Comparison of ENCODE assay signal across 20 mouse cellular contexts in genomic region chr3:136085077-136085476, GRCm38 (mm10).
DNase-seq lines count a peak whose midpoint lies in the region; ATAC-seq lines count a peak whose summit lies in the region.
"Had no signal": no experiment of that assay in that cellular context is flagged by ENCODE, and none has a peak within 500 bp of the region (broad histone marks: within the 10 kb centered on the region; RNA-seq: fewer than 3 reads in every experiment).

No protein-coding gene starts in this region.

- no peaks in the 10 kb centered on the region for H3K9me3 ChIP-seq in stomach, embryonic 16.5 days (replicated peaks; ENCODE audit: control insufficient read depth, low read length)
- H3K9me3 ChIP-seq in neural tube, embryonic 15.5 days (replicated peaks), result no peaks in the 10 kb centered on the region
- H3K9me3 ChIP-seq: embryonic facial prominence, embryonic 15.5 days; forebrain, embryonic 10.5 days; heart, embryonic 15.5 days; hindbrain, embryonic 10.5 days; hindbrain, embryonic 15.5 days had no signal

- peak; percentile 7 to 12 for DNase-seq in heart, adult 18-20 months
- DNase-seq in heart, postnatal 14 days, result no peak
- peak; percentile 5 for DNase-seq in urinary bladder, postnatal 14 days (ENCODE audit: low spot score)
- no peak for DNase-seq in urinary bladder, postnatal 4 days (ENCODE audit: low spot score in 2 of 2)
- DNase-seq: cerebellum, adult 11 months; cerebellum, adult 8-10 months; cerebellum, postnatal 14 days; embryo, embryonic 11 days; gastrocnemius, adult 2 months; gastrocnemius, postnatal 25 days had no signal

- H3K27me3 ChIP-seq in stomach, embryonic 16.5 days (ENCODE audit: control insufficient read depth, insufficient read depth, low read length), result no peaks in the 10 kb centered on the region
- no peaks in the 10 kb centered on the region for H3K27me3 ChIP-seq in neural tube, embryonic 15.5 days (replicated peaks)
- H3K27me3 ChIP-seq: embryonic facial prominence, embryonic 15.5 days; heart, embryonic 15.5 days; hindbrain, embryonic 15.5 days had no signal

- no peaks in the 10 kb centered on the region for H3K36me3 ChIP-seq in stomach, embryonic 16.5 days (ENCODE audit: control insufficient read depth, insufficient read depth, low read length)
- H3K36me3 ChIP-seq in neural tube, embryonic 15.5 days, result no peaks in the 10 kb centered on the region
- H3K36me3 ChIP-seq: embryonic facial prominence, embryonic 15.5 days; forebrain, embryonic 10.5 days; heart, embryonic 15.5 days; hindbrain, embryonic 10.5 days; hindbrain, embryonic 15.5 days had no signal

- intact Hi-C loops in heart, postnatal 14 days (cut with DNase I), result no loop called here

- H3K4me3 ChIP-seq in stomach, embryonic 16.5 days (replicated peaks; ENCODE audit: low read length), result no peak overlapping the region
- H3K4me3 ChIP-seq in neural tube, embryonic 15.5 days (replicated peaks), result no peak overlapping the region
- H3K4me3 ChIP-seq: embryonic facial prominence, embryonic 15.5 days; erythroblast, embryonic 14.5 days; forebrain, embryonic 10.5 days; gastrocnemius, adult 2 months; heart, embryonic 15.5 days; hindbrain, embryonic 10.5 days; hindbrain, embryonic 15.5 days had no signal

- no peak overlapping the region for H3K9ac ChIP-seq in stomach, embryonic 16.5 days (ENCODE audit: low read length)
- H3K9ac ChIP-seq in neural tube, embryonic 15.5 days (replicated peaks), result no peak overlapping the region
- H3K9ac ChIP-seq: embryonic facial prominence, embryonic 15.5 days; heart, embryonic 15.5 days; hindbrain, embryonic 15.5 days had no signal

- no peak overlapping the region for H3K4me2 ChIP-seq in stomach, embryonic 16.5 days (ENCODE audit: low read depth, low read length)
- no peak overlapping the region for H3K4me2 ChIP-seq in neural tube, embryonic 15.5 days
- H3K4me2 ChIP-seq: embryonic facial prominence, embryonic 15.5 days; heart, embryonic 11.5 days; heart, embryonic 15.5 days; hindbrain, embryonic 15.5 days had no signal

- peaks cover 4% of the 10 kb centered on the region; the same call in 1 of the 2 replicates for H3K4me1 ChIP-seq in stomach, embryonic 16.5 days (ENCODE audit: control insufficient read depth, insufficient read depth, low read length)
- H3K4me1 ChIP-seq in neural tube, embryonic 15.5 days, result no peaks in the 10 kb centered on the region
- H3K4me1 ChIP-seq: embryonic facial prominence, embryonic 15.5 days; forebrain, embryonic 10.5 days; heart, embryonic 15.5 days; hindbrain, embryonic 10.5 days; hindbrain, embryonic 15.5 days had no signal

- H3K27ac ChIP-seq in stomach, embryonic 16.5 days (ENCODE audit: low read length), result no peak overlapping the region
- no peak overlapping the region for H3K27ac ChIP-seq in neural tube, embryonic 15.5 days (replicated peaks)
- H3K27ac ChIP-seq: embryonic facial prominence, embryonic 15.5 days; forebrain, embryonic 10.5 days; gastrocnemius, adult 2 months; heart, embryonic 15.5 days; hindbrain, embryonic 10.5 days; hindbrain, embryonic 15.5 days had no signal

- 53% methylated on average over 1 of the region's 1 CpGs for WGBS in stomach, embryonic 16.5 days
- 92% methylated on average over 1 of the region's 1 CpGs for WGBS in neural tube, embryonic 15.5 days

- ATAC-seq in stomach, embryonic 16.5 days (ENCODE audit: insufficient read depth, low FRiP score), result peak; percentile 66; the same call in 1 of the 2 replicates
- no peak for ATAC-seq in neural tube, embryonic 15.5 days (ENCODE audit: low FRiP score)
- ATAC-seq: forebrain, embryonic 14.5 days had no signal

Comparison
In these comparisons a context has a peak if more than half of its experiments do, and no peak if none do; other contexts are left out.
1. DNase-seq: peak in heart, adult 18-20 months (2 of 2) and urinary bladder, postnatal 14 days (single experiment); none in heart, postnatal 14 days (0 of 2) and urinary bladder, postnatal 4 days (0 of 2).